Mouse (Mus musculus): ENCODE results near the gene Sp4. TPM values are rescaled to one million over a fixed set of nuclear protein-coding genes. Genes with fewer than 3 reads are reported as not detected.

Sp4 gene
- total and polyA plus RNA-seq, 3 experiments, result 12.7 to 38.6 (median 14.9) TPM

GRCm38 (mm10) chr12:118263878-118264277, 37.4 kb downstream of the Sp4 start:
- TF ChIP-seq POLR2AphosphoS5 (IDR thresholded peaks at IDR 0.05; ENCODE audit: insufficient replicate concordance, low read depth, low read length) (no peak), GATA2 (IDR thresholded peaks at IDR 0.05; ENCODE audit: borderline replicate concordance, low read depth, low read length) (no peak), TAL1 (conservative IDR thresholded peaks at IDR 0.05; ENCODE audit: low read depth, low read length) (no peak), CTCF (IDR thresholded peaks at IDR 0.05; ENCODE audit: low read depth, low read length) (no peak), GATA1 (IDR thresholded peaks at IDR 0.05; ENCODE audit: borderline replicate concordance, low read length) (no peak)
- Histone ChIP-seq H3K4me3 (ENCODE audit: low read depth, low read length) (no peak overlapping the region), H3K9me3 (replicated peaks) (no peaks in the 10 kb centered on the region), H3K27me3 (ENCODE audit: insufficient read depth, low read length) (no peaks in the 10 kb centered on the region), H3K4me1 (ENCODE audit: insufficient read depth, low read depth, low read length) (0 out of 2 replicates have a peak, but pooled peaks cover 2% of the 10 kb centered on the region), H3K36me3 (replicated peaks) (peaks cover 9% of the 10 kb centered on the region)
- DNase-seq (ENCODE audit: low spot score) (no peak), ATAC-seq (ENCODE audit: extremely low read depth, insufficient number of reproducible peaks, low FRiP score, poor library complexity, severe bottlenecking) (no peak)

GRCm38 (mm10) chr12:118255292-118255782, 45.9 kb downstream of the Sp4 start:
- Histone ChIP-seq H3K36me3 (replicated peaks) (peaks cover 13% of the 10 kb centered on the region), H3K9me3 (replicated peaks) (no peaks in the 10 kb centered on the region), H3K4me1 (ENCODE audit: insufficient read depth, low read depth, low read length) (no peaks in the 10 kb centered on the region), H3K27me3 (ENCODE audit: insufficient read depth, low read length) (no peaks in the 10 kb centered on the region), H3K4me3 (ENCODE audit: low read depth, low read length) (no peak overlapping the region)
- no peak for TF ChIP-seq CTCF (IDR thresholded peaks at IDR 0.05; ENCODE audit: low read depth, low read length)
- TF ChIP-seq TAL1 (conservative IDR thresholded peaks at IDR 0.05; ENCODE audit: low read depth, low read length), result no peak
- TF ChIP-seq GATA1 (IDR thresholded peaks at IDR 0.05; ENCODE audit: borderline replicate concordance, low read length), result no peak
- TF ChIP-seq GATA2 (IDR thresholded peaks at IDR 0.05; ENCODE audit: borderline replicate concordance, low read depth, low read length), result no peak
- TF ChIP-seq POLR2AphosphoS5 (IDR thresholded peaks at IDR 0.05; ENCODE audit: insufficient replicate concordance, low read depth, low read length), result no peak
- ATAC-seq (ENCODE audit: extremely low read depth, insufficient number of reproducible peaks, low FRiP score, poor library complexity, severe bottlenecking) (no peak), DNase-seq (ENCODE audit: low spot score) (no peak)

- Histone ChIP-seq H3K27me3 (ENCODE audit: insufficient read depth, low read length) (no peaks in the 10 kb centered on the region), H3K36me3 (replicated peaks) (no peaks in the 10 kb centered on the region), H3K4me1 (ENCODE audit: insufficient read depth, low read depth, low read length) (no peaks in the 10 kb centered on the region), H3K9me3 (replicated peaks) (no peaks in the 10 kb centered on the region), H3K4me3 (ENCODE audit: low read depth, low read length) (no peak overlapping the region)
- ATAC-seq (ENCODE audit: extremely low read depth, insufficient number of reproducible peaks, low FRiP score, poor library complexity, severe bottlenecking), result no peak
- TF ChIP-seq GATA1 (IDR thresholded peaks at IDR 0.05; ENCODE audit: borderline replicate concordance, low read length) (no peak), POLR2AphosphoS5 (IDR thresholded peaks at IDR 0.05; ENCODE audit: insufficient replicate concordance, low read depth, low read length) (no peak), TAL1 (conservative IDR thresholded peaks at IDR 0.05; ENCODE audit: low read depth, low read length) (no peak), CTCF (IDR thresholded peaks at IDR 0.05; ENCODE audit: low read depth, low read length) (no peak), GATA2 (IDR thresholded peaks at IDR 0.05; ENCODE audit: borderline replicate concordance, low read depth, low read length) (no peak)
- no peak for DNase-seq (ENCODE audit: low spot score)
Observed at GRCm38 (mm10) chr12:118221182-118221581, 80.1 kb downstream of the Sp4 start.

- DNase-seq (ENCODE audit: low spot score) (no peak), ATAC-seq (ENCODE audit: extremely low read depth, insufficient number of reproducible peaks, low FRiP score, poor library complexity, severe bottlenecking) (no peak)
- H3K36me3 ChIP-seq (replicated peaks), result no peaks in the 10 kb centered on the region
- no peaks in the 10 kb centered on the region for H3K9me3 ChIP-seq (replicated peaks)
- TF ChIP-seq CTCF (IDR thresholded peaks at IDR 0.05; ENCODE audit: low read depth, low read length) (no peak), POLR2AphosphoS5 (IDR thresholded peaks at IDR 0.05; ENCODE audit: insufficient replicate concordance, low read depth, low read length) (no peak), TAL1 (conservative IDR thresholded peaks at IDR 0.05; ENCODE audit: low read depth, low read length) (no peak), GATA1 (IDR thresholded peaks at IDR 0.05; ENCODE audit: borderline replicate concordance, low read length) (no peak), GATA2 (IDR thresholded peaks at IDR 0.05; ENCODE audit: borderline replicate concordance, low read depth, low read length) (no peak)
- no peak overlapping the region for H3K4me3 ChIP-seq (ENCODE audit: low read depth, low read length)
- no peaks in the 10 kb centered on the region for H3K4me1 ChIP-seq (ENCODE audit: insufficient read depth, low read depth, low read length)
- H3K27me3 ChIP-seq (ENCODE audit: insufficient read depth, low read length), result no peaks in the 10 kb centered on the region
Observed at GRCm38 (mm10) chr12:118220062-118220461, 81.2 kb downstream of the Sp4 start.

GRCm38 (mm10) chr12:118212163-118212562, 89.1 kb downstream of the Sp4 start:
- no peaks in the 10 kb centered on the region for H3K9me3 ChIP-seq (replicated peaks)
- no peaks in the 10 kb centered on the region for H3K4me1 ChIP-seq (ENCODE audit: insufficient read depth, low read depth, low read length)
- no peak overlapping the region for H3K4me3 ChIP-seq (ENCODE audit: low read depth, low read length)
- no peaks in the 10 kb centered on the region for H3K27me3 ChIP-seq (ENCODE audit: insufficient read depth, low read length)
- ATAC-seq (ENCODE audit: extremely low read depth, insufficient number of reproducible peaks, low FRiP score, poor library complexity, severe bottlenecking) (no peak), DNase-seq (ENCODE audit: low spot score) (no peak)
- no peaks in the 10 kb centered on the region for H3K36me3 ChIP-seq (replicated peaks)
- TF ChIP-seq GATA1 (IDR thresholded peaks at IDR 0.05; ENCODE audit: borderline replicate concordance, low read length) (no peak), TAL1 (conservative IDR thresholded peaks at IDR 0.05; ENCODE audit: low read depth, low read length) (no peak), CTCF (IDR thresholded peaks at IDR 0.05; ENCODE audit: low read depth, low read length) (no peak), GATA2 (IDR thresholded peaks at IDR 0.05; ENCODE audit: borderline replicate concordance, low read depth, low read length) (no peak), POLR2AphosphoS5 (IDR thresholded peaks at IDR 0.05; ENCODE audit: insufficient replicate concordance, low read depth, low read length) (no peak)

- ATAC-seq (ENCODE audit: extremely low read depth, insufficient number of reproducible peaks, low FRiP score, poor library complexity, severe bottlenecking) (peak; percentile 80), DNase-seq (ENCODE audit: low spot score) (peak; percentile 8)
- Histone ChIP-seq H3K36me3 (replicated peaks) (no peaks in the 10 kb centered on the region), H3K4me3 (ENCODE audit: low read depth, low read length) (peak within 1 kb of the TSS; percentile 64), H3K27me3 (ENCODE audit: insufficient read depth, low read length) (peaks cover 8% of the 10 kb centered on the region; the same call in 1 of the 2 replicates), H3K9me3 (replicated peaks) (no peaks in the 10 kb centered on the region; the same call in 1 of the 2 replicates), H3K4me1 (ENCODE audit: insufficient read depth, low read depth, low read length) (peaks cover 10% of the 10 kb centered on the region)
- no peak for TF ChIP-seq GATA1 (IDR thresholded peaks at IDR 0.05; ENCODE audit: borderline replicate concordance, low read length)
Observed at GRCm38 (mm10) chr12:118198386-118199093, 102.7 kb downstream of the Sp4 start, which contains the start of gene Dnah11. Gene Dnah11 (minus strand): TSS chr12:118199043.

All from G1E (cell line).